Mouse (Mus musculus): ENCODE data around the gene Sbk3. TPM values are rescaled to one million over a fixed set of nuclear protein-coding genes. Genes with fewer than 3 reads are reported as not detected.

Sbk3 gene
- total RNA-seq, 2 experiments from 2014 or later: 0.71 to 1.0 TPM

DNA sequence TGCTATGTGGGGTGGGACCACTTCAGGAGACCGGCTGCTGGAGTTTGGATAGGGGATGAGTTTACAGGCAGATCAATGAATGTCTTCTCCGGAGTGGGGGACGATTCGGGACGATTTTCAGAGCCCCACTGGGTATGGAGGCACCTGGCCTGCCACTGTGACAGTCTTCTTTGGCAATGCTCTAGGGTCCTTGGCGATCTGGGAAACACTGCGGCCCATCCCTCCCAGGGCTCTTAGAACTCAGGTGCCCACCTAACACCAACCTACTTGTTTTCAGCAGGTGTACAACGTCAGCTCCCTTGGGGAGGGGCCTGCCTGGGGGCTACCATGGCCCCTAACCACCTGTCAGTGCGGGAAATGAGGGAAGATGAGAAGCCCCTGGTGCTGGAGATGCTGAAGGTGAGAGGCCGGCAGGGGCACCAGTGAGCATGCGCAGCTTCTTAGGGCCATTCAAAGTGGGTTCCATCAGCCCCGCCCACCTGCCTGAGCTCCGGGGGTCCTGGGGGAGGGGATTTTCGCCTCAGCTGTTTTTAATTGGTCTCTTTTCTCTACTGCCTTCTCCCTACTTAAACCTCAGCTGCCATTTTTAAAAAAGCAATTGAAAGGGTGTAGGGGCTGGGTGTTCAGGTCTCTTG, 47.9 kb downstream of the Sbk3 start:
- Histone ChIP-seq H3K27ac (peak overlapping the region; percentile 94), H3K4me3 (peak overlapping the region; percentile 85)
- peak; percentile 74 for TF ChIP-seq CTCF (conservative IDR thresholded peaks at IDR 0.05)
- DNase-seq (ENCODE audit: low spot score in 2 of 2): peak; percentile 78 to 84

DNA sequence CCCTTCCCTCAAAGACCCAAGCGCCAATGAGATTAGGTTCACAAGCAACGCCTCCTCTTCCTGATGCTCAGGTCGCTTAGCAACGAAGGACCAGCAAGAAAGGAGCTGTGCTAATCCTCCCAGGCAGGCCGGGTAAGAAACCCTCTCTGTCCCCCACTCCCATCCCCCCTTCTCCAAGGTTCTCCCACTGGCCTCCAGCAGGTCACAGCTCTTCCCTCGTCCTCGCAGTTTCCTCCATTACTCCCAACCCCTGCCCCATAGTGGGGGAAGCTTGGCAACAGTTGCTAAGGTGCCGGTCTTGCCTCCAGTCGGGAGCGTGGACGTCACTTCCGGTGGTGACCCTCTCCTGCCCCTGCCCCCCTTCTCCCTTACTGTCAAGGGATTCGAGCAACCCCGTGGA, 48.5 kb downstream of the Sbk3 start:
- TF ChIP-seq CTCF (conservative IDR thresholded peaks at IDR 0.05): no peak
- peak; percentile 89 to 90 for DNase-seq (ENCODE audit: low spot score in 2 of 2)
- Histone ChIP-seq H3K27ac (peak overlapping the region; percentile 94), H3K4me3 (peak overlapping the region; percentile 85)

GRCm38 (mm10) chr7:4921824-4922482, 49.0 kb downstream of the Sbk3 start, which contains the start of gene Nat14:
Gene Nat14, plus strand, starts transcription at chr7:4922028.
- H3K27ac ChIP-seq: peak within 1 kb of the TSS; percentile 94
- TF ChIP-seq CTCF (conservative IDR thresholded peaks at IDR 0.05): no peak
- H3K4me3 ChIP-seq: peak within 1 kb of the TSS; percentile 85
- DNase-seq (ENCODE audit: low spot score in 2 of 2): no peak

- TF ChIP-seq CTCF (conservative IDR thresholded peaks at IDR 0.05): no peak
- DNase-seq (ENCODE audit: low spot score in 2 of 2): no peak
- peak overlapping the region; percentile 94 for H3K27ac ChIP-seq
- H3K4me3 ChIP-seq: peak overlapping the region; percentile 85
Measured at GRCm38 (mm10) chr7:4920976-4921823, 49.8 kb downstream of the Sbk3 start.

- peak overlapping the region; percentile 94; the same call in 1 of the 2 replicates for H3K27ac ChIP-seq
- DNase-seq (ENCODE audit: low spot score in 2 of 2): no peak
- no peak overlapping the region for H3K4me3 ChIP-seq
- no peak for TF ChIP-seq CTCF (conservative IDR thresholded peaks at IDR 0.05)
Measured at GRCm38 (mm10) chr7:4920496-4920895, 50.5 kb downstream of the Sbk3 start.

DNA sequence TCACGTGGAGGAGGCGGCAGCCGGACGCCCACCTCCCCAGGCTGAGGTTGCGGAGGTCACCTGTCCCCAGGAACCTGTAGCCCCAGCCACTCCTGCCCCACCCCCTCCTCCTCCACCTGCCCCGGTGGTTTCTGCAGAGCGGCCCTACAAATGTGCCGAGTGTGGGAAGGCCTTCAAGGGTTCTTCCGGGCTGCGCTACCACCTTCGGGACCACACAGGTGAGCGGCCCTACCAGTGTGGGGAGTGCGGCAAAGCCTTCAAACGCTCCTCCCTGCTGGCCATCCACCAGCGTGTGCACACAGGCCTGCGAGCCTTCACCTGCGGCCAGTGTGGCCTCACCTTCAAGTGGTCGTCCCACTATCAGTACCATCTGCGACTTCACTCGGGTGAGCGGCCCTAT, 51.0 kb downstream of the Sbk3 start:
- no peak for DNase-seq (ENCODE audit: low spot score in 2 of 2)
- no peak overlapping the region for H3K27ac ChIP-seq
- H3K4me3 ChIP-seq: no peak overlapping the region
- no peak for TF ChIP-seq CTCF (conservative IDR thresholded peaks at IDR 0.05)

DNA sequence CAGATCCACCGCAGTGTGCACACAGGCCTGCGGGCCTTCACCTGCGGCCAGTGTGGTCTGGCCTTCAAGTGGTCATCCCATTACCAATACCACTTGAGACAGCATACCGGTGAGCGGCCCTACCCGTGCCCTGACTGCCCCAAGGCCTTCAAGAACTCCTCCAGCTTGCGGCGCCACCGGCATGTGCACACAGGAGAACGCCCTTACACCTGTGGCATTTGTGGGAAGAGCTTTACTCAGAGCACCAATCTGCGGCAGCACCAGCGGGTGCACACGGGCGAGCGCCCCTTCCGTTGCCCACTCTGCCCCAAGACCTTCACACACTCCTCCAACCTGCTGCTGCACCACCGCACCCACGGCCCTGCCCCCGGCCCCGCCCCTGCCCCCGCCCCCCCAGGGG, 51.9 kb downstream of the Sbk3 start:
- Histone ChIP-seq H3K4me3 (no peak overlapping the region), H3K27ac (no peak overlapping the region)
- no peak for TF ChIP-seq CTCF (conservative IDR thresholded peaks at IDR 0.05)
- no peak for DNase-seq (ENCODE audit: low spot score in 2 of 2)

GRCm38 (mm10) chr7:4918681-4919080, 52.3 kb downstream of the Sbk3 start:
- DNase-seq (ENCODE audit: low spot score in 2 of 2): no peak
- no peak for TF ChIP-seq CTCF (conservative IDR thresholded peaks at IDR 0.05)
- H3K27ac ChIP-seq: no peak overlapping the region
- no peak overlapping the region for H3K4me3 ChIP-seq

DNA sequence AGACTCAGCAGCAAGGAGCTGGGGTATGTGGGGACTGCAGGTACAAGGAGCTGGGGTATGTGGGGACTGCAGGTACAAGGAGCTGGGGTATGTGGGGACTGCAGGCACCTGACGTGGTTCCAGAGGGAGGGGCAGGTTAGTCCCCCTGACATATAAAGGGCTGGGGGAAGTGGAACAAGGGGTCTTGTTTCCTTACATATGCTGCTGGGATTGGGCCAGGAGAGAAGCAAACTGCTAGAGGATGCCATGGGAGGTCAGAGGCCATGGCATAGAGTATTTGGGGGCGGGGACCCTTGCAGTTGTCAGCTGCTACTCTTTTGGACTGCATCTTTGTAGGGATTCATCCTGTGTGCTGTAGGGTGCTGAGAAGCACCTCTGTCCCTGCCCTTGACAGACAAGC, 53.5 kb downstream of the Sbk3 start:
- Histone ChIP-seq H3K27ac (no peak overlapping the region), H3K4me3 (no peak overlapping the region)
- DNase-seq (ENCODE audit: low spot score in 2 of 2): no peak
- no peak for TF ChIP-seq CTCF (conservative IDR thresholded peaks at IDR 0.05)

DNA sequence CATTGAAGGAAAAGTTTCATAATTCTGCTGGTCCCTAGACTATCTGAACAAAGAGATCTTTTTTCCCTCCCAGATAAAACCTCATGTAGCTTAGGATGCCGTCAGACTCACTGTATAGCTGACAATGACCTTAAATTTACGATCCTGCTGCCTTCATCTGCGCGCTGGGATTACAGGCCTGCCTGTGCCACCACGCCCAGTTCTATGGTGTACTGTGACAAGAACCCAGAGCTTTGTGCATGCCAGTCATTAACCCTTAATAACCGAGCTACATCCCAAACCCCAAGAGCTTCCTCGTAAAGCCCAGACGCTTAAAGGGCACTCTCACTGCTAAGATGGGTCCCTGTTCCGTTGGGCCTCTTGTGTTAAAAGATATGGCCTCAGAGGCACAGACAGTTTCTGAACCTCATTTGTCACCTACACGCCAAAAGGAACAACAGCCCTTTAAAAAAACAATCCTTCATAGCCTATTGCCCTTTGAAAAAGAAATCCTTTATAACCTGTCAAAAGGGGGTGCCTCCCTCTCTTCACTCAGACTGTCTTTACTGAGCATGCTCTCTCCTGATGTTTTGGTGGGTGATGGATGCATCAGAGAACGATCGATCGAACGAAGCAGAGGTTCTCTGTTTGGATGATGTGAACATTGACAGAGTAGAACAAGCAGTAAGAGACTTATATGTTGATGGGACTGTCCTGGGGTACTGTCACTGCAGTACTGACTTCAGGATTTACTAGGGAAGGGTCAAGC, 55.1 kb downstream of the Sbk3 start:
- no peak for DNase-seq (ENCODE audit: low spot score in 2 of 2)
- TF ChIP-seq CTCF (conservative IDR thresholded peaks at IDR 0.05): no peak
- Histone ChIP-seq H3K4me3 (peak overlapping the region; percentile 92), H3K27ac (peak overlapping the region; percentile 93)

Other genes with a start within 250 kb of the Sbk3 start
- under 1 TPM in 1 of 2 experiments, not detected in 1; 0.13 TPM for gene Tmem150b, start 245.9 kb downstream of the Sbk3 start, total RNA-seq (2021)
- 10 to 100 TPM; 25.2 to 37.6 TPM for gene Kmt5c, start 231.1 kb downstream of the Sbk3 start, total RNA-seq (2021)
- gene Cox6b2, start 218.1 kb downstream of the Sbk3 start, total RNA-seq (2021): 1 to 10 TPM; 1.3 to 3.8 TPM
- gene Fam71e2, start 199.9 kb downstream of the Sbk3 start, total RNA-seq (2021): not detected
- gene Il11, start 188.3 kb downstream of the Sbk3 start, total RNA-seq (2021): under 1 TPM; 0.25 to 0.26 TPM
- not detected for gene Tmem190, start 188.2 kb downstream of the Sbk3 start, total RNA-seq (2021)
- gene Tmem238, start 181.5 kb downstream of the Sbk3 start, total RNA-seq (2021): 1 to 10 TPM; 2.6 to 2.7 TPM
- gene Rpl28, start 178.3 kb downstream of the Sbk3 start, total RNA-seq (2021): 100 to 1,000 TPM; 458 to 462 TPM
- gene Ube2s, start 158.6 kb downstream of the Sbk3 start, total RNA-seq (2021): 100 to 1,000 TPM; 106 to 108 TPM
- gene Shisa7, start 126.5 kb downstream of the Sbk3 start, total RNA-seq (2021): 100 to 1,000 TPM; 172 to 204 TPM
- gene Isoc2b, start 100.9 kb downstream of the Sbk3 start, total RNA-seq (2021): 1 to 10 TPM; 4.7 to 5.6 TPM
- 10 to 100 TPM; 13.0 to 13.4 TPM for gene Isoc2a, start 94.0 kb downstream of the Sbk3 start, total RNA-seq (2021)
- under 1 TPM in 1 of 2 experiments, not detected in 1; 0.28 TPM for gene Gm36210, start 64.7 kb downstream of the Sbk3 start, total RNA-seq (2021)
- 10 to 100 TPM; 15.0 to 15.8 TPM for gene Zfp628, start 56.0 kb downstream of the Sbk3 start, total RNA-seq (2021)
- 100 to 1,000 TPM; 103 to 114 TPM for gene Nat14, start 49.1 kb downstream of the Sbk3 start, total RNA-seq (2021)
- gene Ssc5d, start 45.4 kb downstream of the Sbk3 start, total RNA-seq (2021): 1 to 10 TPM; 2.4 to 3.5 TPM
- under 1 TPM in 1 of 2 experiments, not detected in 1; 0.31 TPM for gene Sbk2, start 6.8 kb downstream of the Sbk3 start, total RNA-seq (2021)
- gene Zfp579, start 25.0 kb upstream of the Sbk3 start, total RNA-seq (2021): 10 to 100 TPM; 29.7 to 35.6 TPM
- gene Zfp524, start 43.2 kb upstream of the Sbk3 start, total RNA-seq (2021): 1 to 10 TPM; 7.0 to 8.1 TPM
- 10 to 100 TPM; 25.8 TPM for gene Fiz1, start 43.5 kb upstream of the Sbk3 start, total RNA-seq (2021)
- not detected for gene Gm44973, start 44.3 kb upstream of the Sbk3 start, total RNA-seq (2021)
- 10 to 100 TPM; 38.6 to 41.8 TPM for gene Zfp865, start 49.2 kb upstream of the Sbk3 start, total RNA-seq (2021)
- gene Ccdc106, start 49.4 kb upstream of the Sbk3 start, total RNA-seq (2021): 10 to 100 TPM; 57.8 to 61.1 TPM
- not detected for gene 4632433K11Rik, start 63.0 kb upstream of the Sbk3 start, total RNA-seq (2021)
- gene Zfp784, start 67.3 kb upstream of the Sbk3 start, total RNA-seq (2021): 1 to 10 TPM; 7.3 to 7.8 TPM
- 10 to 100 TPM; 34.1 to 35.7 TPM for gene Zfp580, start 80.4 kb upstream of the Sbk3 start, total RNA-seq (2021)
- 100 to 1,000 TPM; 185 to 192 TPM for gene U2af2, start 91.0 kb upstream of the Sbk3 start, total RNA-seq (2021)
- 100 to 1,000 TPM; 540 to 559 TPM for gene Epn1, start 109.1 kb upstream of the Sbk3 start, total RNA-seq (2021)
- gene Rfpl4, start 145.8 kb upstream of the Sbk3 start, total RNA-seq (2021): not detected
- under 1 TPM in 1 of 2 experiments, not detected in 1; 0.59 TPM for gene Rasl2-9, start 154.8 kb upstream of the Sbk3 start, total RNA-seq (2021)
- gene Vmn1r55, start 178.5 kb upstream of the Sbk3 start, total RNA-seq (2021): not detected
- gene Vmn1r56, start 225.6 kb upstream of the Sbk3 start, total RNA-seq (2021): not detected
- not detected for gene Vmn1r57, start 247.3 kb upstream of the Sbk3 start, total RNA-seq (2021)